Mouse (Mus musculus) spleen, postnatal 14 days (tissue): ENCODE measurements at regions not wholly inside any gene's neighbourhood (a gene's known extent, or its start where the extent isn't known, plus 50 kb on each side); places are given as distances from the start of the nearest gene placed in this dataset.

Experiments used
- DNase-seq, 2 experiments: peaks; one replicate each; pipeline ENCODE4 v3.0.0; 2021 to 2022; ENCODE audit warnings: low spot score in 2 of 2

- DNase-seq: no peak
Observed at GRCm38 (mm10) chr3:143947079-143947937, 257.7 kb downstream of the Lmo4 start.

- no peak for DNase-seq
Observed at GRCm38 (mm10) chr3:143939068-143939709, 265.8 kb downstream of the Lmo4 start.

GRCm38 (mm10) chr3:143925322-143925721 is 279.7 kb downstream of the Lmo4 start:
- no peak for DNase-seq

GRCm38 (mm10) chr3:143919744-143920143 is 285.3 kb downstream of the Lmo4 start:
- no peak for DNase-seq

- DNase-seq: no peak
Observed at GRCm38 (mm10) chr3:143914341-143915217, 290.4 kb downstream of the Lmo4 start.

GRCm38 (mm10) chr3:143913044-143913574 is 291.9 kb downstream of the Lmo4 start:
- DNase-seq: no peak

GRCm38 (mm10) chr3:143912433-143912832 is 292.6 kb downstream of the Lmo4 start:
- no peak for DNase-seq

- DNase-seq: no peak
Observed at GRCm38 (mm10) chr3:143909341-143909740, 295.7 kb downstream of the Lmo4 start.

- DNase-seq: no peak
Observed at GRCm38 (mm10) chr3:143903421-143903820, 301.6 kb downstream of the Lmo4 start.

- no peak for DNase-seq
Observed at GRCm38 (mm10) chr3:143880813-143881212, 324.2 kb downstream of the Lmo4 start.

GRCm38 (mm10) chr3:143873876-143874275 is 331.1 kb downstream of the Lmo4 start:
- no peak for DNase-seq

- no peak for DNase-seq
Observed at GRCm38 (mm10) chr3:143866521-143866920, 338.5 kb downstream of the Lmo4 start.

- no peak for DNase-seq
Observed at GRCm38 (mm10) chr3:143865626-143866025, 339.4 kb downstream of the Lmo4 start.

GRCm38 (mm10) chr3:143864490-143864889 is 340.5 kb downstream of the Lmo4 start:
- DNase-seq: no peak

GRCm38 (mm10) chr3:143862531-143862930 is 342.5 kb downstream of the Lmo4 start:
- no peak for DNase-seq

GRCm38 (mm10) chr3:143861866-143862265 is 343.2 kb downstream of the Lmo4 start:
- DNase-seq: no peak

GRCm38 (mm10) chr3:143835611-143836240 is 369.3 kb downstream of the Lmo4 start:
- DNase-seq: no peak

GRCm38 (mm10) chr3:143834725-143835124 is 370.3 kb downstream of the Lmo4 start:
- DNase-seq: no peak

- DNase-seq: no peak
Observed at GRCm38 (mm10) chr3:143823395-143823777, 381.6 kb downstream of the Lmo4 start.

- DNase-seq: no peak
Observed at GRCm38 (mm10) chr3:143822564-143823394, 382.2 kb downstream of the Lmo4 start.

- no peak for DNase-seq
Observed at GRCm38 (mm10) chr3:143807544-143807943, 397.5 kb downstream of the Lmo4 start.
